Mouse (Mus musculus) embryo, embryonic 10.5 days (tissue): Measurements from ENCODE around the gene Wdr34.

Experiments used
- DNase-seq: peaks from one replicate; pipeline ENCODE4 v3.0.0-alpha.2; 2015; ENCODE audit warnings: low spot score

Gene Wdr34

GRCm38 (mm10) chr2:30048699-30049388 is at the start of gene Wdr34:
TSS of gene Wdr34 (minus strand) at chr2:30048881.
- DNase-seq = peak; percentile 98

GRCm38 (mm10) chr2:30095882-30096527 is 47.3 kb upstream of the Wdr34 start:
- DNase-seq = peak; percentile 74

- DNase-seq = peak; percentile 48
These were observed 45.5 kb upstream of the Wdr34 start for GRCm38 (mm10) chr2:30094208-30094588.

DNA sequence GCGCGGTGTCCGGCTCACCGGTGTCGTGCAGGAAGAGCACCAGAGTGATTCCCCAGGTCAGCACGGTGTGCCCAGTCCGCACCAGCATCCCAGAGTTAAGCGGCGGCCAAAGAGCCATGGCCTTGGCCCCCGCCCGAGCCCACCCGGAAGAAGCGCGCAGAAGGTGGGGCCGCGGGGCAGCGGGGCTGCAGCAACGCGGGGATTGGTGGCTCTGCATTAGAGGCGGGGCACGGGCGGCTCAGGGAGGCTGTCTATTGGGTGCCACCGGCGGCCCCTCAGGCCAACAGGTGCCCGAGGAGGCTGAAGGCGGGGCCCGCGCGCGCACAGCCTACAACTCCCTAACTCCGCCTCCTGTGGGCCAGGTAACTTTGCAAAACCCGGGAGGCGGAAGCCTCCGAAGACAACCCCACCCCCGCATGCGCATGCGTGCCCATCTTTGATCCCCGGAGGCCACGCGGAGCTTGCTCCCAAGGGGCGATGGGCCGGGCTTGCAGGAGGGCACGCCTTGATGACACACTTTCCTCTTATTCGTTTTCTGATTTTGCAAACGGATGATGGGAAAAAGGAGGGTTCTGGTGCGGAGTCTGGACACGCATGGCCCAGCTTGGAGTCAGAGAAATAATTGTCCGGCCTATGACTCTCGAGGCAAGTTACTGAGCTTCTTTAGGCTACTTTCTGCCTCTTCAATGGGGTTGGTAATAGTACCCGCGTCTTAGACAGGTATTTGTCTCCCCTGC is 45.0 kb upstream of the Wdr34 start, which contains the start of gene Zdhhc12:
Gene Zdhhc12, minus strand, starts transcription at position 178 of the 737 bp plus-strand sequence.
- peak; percentile 97 for DNase-seq

DNA sequence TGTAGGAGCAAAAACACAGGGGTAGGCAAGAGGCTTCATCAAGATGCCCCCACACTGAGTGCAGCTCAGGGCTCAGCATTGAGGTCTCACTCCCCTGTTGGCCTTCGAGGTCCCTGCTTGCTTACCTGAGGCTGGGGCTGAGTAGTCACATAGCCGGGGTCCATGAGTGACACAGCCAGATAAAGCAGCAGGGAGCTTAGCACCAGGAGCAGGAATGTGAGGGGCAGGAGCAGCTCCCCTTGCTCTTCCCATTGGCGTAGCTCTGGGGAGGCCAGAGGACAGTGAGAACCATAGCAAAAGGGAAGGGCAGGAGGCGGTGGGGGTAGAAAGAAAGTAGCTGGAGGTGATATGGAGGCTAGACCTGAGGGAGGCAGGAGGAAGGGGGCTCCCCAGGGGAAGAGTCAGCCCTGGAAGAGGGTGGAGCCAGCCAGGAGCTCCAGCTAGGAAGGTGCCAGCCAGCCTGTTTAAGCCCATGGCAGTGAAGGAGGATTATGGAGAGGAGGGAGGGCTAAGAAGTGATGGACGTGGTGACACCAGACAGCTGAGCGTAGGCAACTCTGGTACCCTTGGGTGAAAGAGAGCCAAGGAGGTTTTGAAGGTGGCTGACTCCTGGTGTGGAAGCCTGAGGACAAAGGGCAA is 43.7 kb upstream of the Wdr34 start:
- DNase-seq = no peak

DNA sequence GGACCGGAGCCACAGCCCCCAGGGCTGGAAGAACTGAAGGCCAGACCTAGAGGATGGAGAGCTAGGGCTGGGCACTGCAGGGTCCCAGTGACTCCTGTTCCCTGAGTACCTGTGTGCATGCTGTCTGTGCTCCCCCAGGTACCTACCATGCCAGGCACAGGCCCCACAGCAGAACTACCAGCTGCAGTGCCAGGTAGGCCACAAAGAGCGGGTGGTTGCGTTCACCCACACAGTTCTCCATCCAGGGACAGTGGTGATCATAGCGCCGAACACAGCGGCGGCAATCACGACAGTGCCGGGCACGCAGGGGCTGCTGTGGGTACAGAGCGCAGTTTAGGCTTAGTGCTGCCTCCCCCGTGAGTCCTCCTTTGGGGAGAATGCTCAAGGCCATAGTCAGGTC is 42.8 kb upstream of the Wdr34 start:
- no peak for DNase-seq

DNA sequence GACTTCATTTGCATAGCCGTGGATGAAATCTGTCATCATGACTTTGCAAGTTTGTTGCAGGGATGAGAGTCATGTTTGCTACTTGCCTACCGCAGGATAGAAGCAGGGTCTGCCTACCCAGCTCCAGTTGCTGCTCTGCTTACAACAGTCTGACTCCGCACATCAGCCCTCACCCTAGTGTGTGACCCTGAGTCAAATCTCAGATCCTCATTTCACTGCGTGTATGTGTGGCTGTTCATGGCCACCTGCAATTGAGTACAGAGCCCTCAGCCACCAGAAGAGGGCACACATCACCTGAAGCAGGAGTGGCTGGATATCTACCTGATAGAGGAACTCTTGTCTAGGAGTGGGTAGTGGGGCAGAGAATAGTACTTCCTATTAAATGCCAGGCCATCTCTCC is 38.6 kb upstream of the Wdr34 start:
- DNase-seq = no peak

DNA sequence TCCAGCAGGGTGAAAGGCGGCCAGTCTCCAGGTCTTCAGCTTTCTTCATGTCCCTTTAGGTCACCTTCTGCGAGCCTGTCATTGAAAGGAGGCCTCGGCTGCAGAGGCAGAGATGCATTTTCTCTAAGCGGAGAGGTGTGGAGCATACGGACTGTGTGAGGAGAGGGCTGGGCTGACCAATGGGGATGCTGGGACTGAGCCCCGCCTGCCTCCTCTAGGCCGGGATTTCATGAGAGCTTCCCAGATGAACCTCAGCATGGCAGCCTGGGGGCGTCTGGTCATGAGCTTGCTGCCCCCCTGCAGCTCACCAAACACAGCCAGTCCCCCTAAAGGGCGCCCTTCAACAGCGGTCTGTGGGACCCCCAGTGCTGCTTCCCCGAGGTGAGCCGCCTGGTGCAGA is 36.0 kb upstream of the Wdr34 start:
- peak; percentile 58 for DNase-seq

DNA sequence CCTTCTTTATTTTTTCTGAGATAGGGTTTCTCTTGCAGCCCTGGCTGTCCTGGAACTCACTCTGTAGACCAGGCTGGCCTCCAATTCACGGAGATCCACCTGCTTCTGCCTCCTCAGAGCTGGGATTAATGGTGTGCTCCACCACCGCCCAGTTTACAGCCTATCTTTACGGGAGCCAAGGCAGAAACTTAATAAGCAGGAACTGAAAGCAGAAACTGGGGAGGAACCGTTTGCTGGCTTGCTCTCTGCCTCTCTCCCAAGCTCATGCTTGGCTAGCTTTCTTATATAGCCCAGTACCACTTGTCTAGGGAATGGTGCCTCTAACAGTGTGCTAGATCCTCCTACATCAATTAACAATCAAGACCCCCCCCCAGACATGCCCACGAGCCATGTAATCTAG is 35.4 kb upstream of the Wdr34 start:
- no peak for DNase-seq

- no peak for DNase-seq
These were observed 31.6 kb upstream of the Wdr34 start for GRCm38 (mm10) chr2:30080181-30080800.

DNA sequence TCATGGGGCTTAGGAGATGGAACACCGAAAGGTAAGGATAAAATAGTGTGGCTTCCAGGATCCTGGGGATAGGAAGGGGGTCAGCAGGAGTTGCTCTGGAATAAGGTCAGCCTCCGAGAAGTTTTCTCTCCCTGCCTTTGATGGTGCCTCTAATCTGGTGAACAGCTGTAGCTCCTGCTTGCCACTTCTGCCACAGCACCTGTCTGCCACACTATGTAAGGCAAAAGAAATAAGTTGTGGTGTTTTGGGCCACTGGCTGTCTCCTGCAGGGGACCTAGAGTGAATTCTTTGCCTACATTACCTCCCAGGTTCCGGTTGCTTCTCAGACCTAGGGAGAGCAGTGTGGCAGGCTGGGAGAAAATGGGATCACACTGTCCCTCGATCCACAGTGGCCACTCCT is 30.1 kb upstream of the Wdr34 start:
- DNase-seq = no peak

DNA sequence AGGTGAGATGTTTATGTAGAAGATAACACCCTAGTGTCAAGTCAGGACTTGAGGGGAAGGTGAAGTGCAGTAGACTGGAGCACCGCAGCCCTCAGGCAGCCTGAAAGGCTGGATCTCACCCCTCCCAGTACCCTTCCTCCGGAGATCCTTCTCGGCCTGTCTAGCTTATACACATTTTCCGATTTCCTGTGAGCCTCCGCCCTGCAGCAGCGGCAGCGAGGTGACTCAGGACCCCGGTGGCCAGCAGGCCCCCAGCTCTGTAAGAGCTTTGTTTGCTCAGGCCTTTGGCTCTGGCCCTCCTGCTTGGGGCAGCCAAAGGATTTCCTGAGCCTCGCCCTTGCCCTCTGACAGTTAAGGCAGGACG is 29.6 kb upstream of the Wdr34 start:
- no peak for DNase-seq

- peak; percentile 93 for DNase-seq
These were observed 29.0 kb upstream of the Wdr34 start, which contains the start of gene Pkn3 for GRCm38 (mm10) chr2:30077502-30078348. TSS of gene Pkn3 (plus strand) at chr2:30077684.

GRCm38 (mm10) chr2:30076959-30077358 is 28.3 kb upstream of the Wdr34 start:
- DNase-seq = no peak

DNA sequence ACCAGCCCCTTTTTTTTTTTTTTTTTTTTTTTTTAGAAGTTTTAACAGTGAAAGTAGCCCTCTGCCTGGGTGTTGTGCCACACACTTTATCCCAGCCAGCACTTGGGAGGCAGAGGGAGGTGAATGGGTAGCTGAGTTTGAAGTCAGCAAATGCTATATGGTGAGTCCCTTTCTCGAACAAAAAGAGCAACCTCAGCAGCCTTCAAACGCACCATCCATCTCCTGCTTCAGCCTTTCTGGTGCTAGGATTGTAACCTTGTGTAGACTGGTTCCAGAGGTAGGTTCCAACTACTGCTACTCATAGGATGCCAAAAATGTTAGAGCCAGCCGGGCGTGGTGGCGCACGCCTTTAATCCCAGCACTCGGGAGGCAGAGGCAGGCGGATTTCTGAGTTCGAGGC is 27.8 kb upstream of the Wdr34 start:
- no peak for DNase-seq

- no peak for DNase-seq
These were observed 26.9 kb upstream of the Wdr34 start for GRCm38 (mm10) chr2:30075625-30076024.

DNA sequence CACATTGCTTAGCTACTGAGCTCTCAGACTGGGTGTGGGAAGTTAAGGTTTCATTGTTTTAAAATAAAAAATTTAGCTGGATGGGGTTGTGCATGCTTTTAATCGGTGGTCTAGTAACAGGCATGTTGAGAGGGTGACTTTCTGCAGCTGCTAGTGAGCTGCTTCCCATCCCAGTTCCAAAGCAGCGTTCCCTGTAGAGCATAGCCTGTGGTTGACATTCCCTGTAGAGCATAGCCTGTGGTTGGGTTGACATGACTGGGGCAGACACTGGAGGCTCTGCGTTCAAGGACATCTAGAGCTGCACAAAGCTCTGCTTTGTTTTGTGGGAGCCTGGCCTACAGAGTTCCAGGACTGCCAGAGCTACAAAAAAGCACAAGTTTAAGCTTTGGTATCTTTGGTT is 24.6 kb upstream of the Wdr34 start:
- no peak for DNase-seq

DNA sequence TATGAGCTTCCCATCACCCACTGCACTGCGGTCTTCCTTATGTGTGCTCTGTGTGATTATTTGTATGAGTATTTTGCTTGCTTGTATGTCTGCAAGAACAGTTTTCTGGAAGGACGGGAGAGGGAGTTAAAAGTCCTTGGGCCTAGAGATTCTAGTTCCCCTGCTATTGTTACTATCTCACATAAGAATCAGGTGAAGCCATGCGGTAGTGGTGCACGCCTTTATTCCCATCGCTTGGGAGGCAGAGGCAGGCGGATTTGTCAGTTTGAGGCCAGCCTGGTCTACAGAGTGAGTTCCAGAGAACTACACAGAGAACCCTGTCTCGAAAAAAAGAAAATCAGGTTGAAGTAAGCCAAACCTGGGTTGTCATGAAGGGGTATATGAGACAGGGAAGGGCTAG is 24.2 kb upstream of the Wdr34 start:
- no peak for DNase-seq

DNA sequence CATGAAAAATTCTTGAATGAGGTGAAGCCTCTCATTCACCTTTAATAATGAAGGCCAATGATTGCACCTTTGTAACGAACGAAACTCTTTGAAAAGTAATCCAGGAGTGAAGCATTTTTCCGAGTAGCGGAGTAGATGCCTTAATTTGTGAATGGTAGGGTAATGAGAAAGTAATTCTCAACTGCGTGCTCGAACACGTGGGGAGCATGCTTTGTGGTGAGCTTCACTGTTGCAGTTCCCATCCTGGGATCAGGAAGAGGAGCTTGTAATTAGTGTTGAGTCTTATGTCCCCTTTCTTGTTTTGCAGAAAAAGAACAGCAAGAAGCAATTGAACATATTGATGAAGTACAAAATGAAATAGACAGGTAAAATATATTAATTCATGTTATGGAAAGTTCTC is 19.3 kb upstream of the Wdr34 start:
- no peak for DNase-seq

DNA sequence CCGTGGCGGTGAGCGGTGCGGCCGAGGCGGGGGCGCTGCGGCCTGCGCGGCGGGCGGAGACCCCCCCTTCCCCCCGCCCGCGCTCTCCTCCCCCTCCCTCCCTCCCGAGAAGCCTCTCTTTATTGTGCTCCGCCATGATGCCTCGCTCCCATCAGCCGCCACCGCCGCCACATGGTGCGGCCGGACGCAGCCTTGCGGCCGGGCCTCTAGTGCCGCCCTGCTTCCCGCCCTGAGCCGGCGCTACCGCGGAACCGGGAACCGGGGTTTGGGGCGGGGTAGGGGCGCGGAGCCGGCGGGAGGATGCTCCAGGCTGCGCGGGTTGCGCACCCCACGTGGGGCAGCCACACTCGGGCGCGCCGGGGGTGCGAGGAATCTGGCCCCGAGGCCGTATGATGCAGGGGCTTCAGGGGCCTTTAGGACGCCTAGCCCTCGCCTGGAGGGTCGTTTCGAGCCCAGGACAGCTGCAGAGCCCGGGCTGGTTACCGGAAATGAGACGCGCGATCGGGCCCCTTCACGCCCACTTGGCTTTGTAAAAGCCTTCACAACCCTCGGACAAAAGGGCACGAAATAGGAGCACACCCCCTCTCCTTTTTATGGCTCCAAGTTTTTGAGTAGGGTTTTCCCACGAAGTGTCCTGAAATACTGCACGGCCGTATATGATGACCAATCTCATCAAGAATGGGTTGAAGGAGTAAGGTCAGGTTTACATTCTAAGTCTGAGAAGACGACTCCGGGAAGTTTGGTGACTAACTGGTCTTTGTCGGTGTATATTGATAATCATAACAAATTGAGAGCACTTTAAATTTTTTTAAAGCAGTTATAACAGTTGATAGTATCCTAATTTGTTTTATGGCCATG is 18.6 kb upstream of the Wdr34 start:
- DNase-seq = peak; percentile 68
